Mouse (Mus musculus): Measurements from ENCODE around the gene Eif2a. TPM values are rescaled to one million over a fixed set of nuclear protein-coding genes. Genes with fewer than 3 reads are reported as not detected.
A peak's percentile ranks its signal among the peaks of the same experiment; 100 is the strongest.

The Eif2a gene
- polyA plus RNA-seq, 1 experiment from 2014 or later = 35.5 TPM

- H3K4me2 ChIP-seq = peak overlapping the region; percentile 87; the same call in 1 of the 2 replicates
- H3K4me1 ChIP-seq (replicated peaks) = peaks cover 47% of the 10 kb centered on the region
- ATAC-seq (ENCODE audit: low read depth) (no peak), DNase-seq (no peak)
- H3K9ac ChIP-seq = no peak overlapping the region
- no peaks in the 10 kb centered on the region for H3K27me3 ChIP-seq
- H3K36me3 ChIP-seq = peaks cover 24% of the 10 kb centered on the region
- H3K9me3 ChIP-seq (replicated peaks) = no peaks in the 10 kb centered on the region
- H3K4me3 ChIP-seq (replicated peaks) = no peak overlapping the region
- WGBS (ENCODE audit: insufficient replicate concordance) = 92% methylated on average over 3 of the region's 3 CpGs
- no peak overlapping the region for H3K27ac ChIP-seq
These were observed 2.2 kb upstream of the Eif2a start for GRCm38 (mm10) chr3:58523386-58523785.

- H3K27ac ChIP-seq = no peak overlapping the region
- H3K4me1 ChIP-seq (replicated peaks) = peaks cover 39% of the 10 kb centered on the region
- no peaks in the 10 kb centered on the region for H3K9me3 ChIP-seq (replicated peaks)
- ATAC-seq (ENCODE audit: low read depth) (no peak), DNase-seq (no peak)
- 59% methylated on average over 4 of the region's 4 CpGs for WGBS (ENCODE audit: insufficient replicate concordance)
- peak overlapping the region; percentile 97 for H3K4me3 ChIP-seq (replicated peaks)
- peaks cover 24% of the 10 kb centered on the region for H3K36me3 ChIP-seq
- peak overlapping the region; percentile 98 for H3K9ac ChIP-seq
- peak overlapping the region; percentile 87 for H3K4me2 ChIP-seq
- H3K27me3 ChIP-seq = no peaks in the 10 kb centered on the region
These were observed 1.4 kb upstream of the Eif2a start for GRCm38 (mm10) chr3:58524246-58524645.

DNA sequence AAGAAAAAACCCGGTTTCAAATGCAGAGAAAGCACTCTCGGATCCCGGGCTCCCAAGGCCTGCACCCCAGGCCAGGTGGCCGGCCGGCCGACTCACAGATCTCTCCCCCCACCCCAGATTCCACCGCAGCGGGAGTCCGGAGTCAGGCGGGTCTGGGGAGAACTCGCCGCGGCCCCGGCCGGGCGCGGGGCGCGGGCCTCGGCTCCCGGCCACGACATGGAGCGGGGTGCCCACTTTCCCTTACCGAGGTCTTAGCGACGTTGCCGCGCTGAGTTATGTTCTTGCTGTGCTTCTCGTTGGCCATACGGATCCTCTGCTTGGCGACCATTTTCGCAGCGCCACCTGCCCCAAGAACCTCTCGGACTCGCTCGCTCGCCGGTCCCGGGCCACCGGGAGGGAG, 455 bp upstream of the Eif2a start:
- DNase-seq (no peak), ATAC-seq (ENCODE audit: low read depth) (peak; percentile 39)
- Histone ChIP-seq H3K36me3 (peaks cover 24% of the 10 kb centered on the region), H3K4me3 (replicated peaks) (peak overlapping the region; percentile 97), H3K27me3 (no peaks in the 10 kb centered on the region), H3K27ac (peak overlapping the region; percentile 92), H3K4me2 (peak overlapping the region; percentile 87), H3K9ac (peak overlapping the region; percentile 98), H3K4me1 (replicated peaks) (peaks cover 36% of the 10 kb centered on the region), H3K9me3 (replicated peaks) (no peaks in the 10 kb centered on the region)
- WGBS (ENCODE audit: insufficient replicate concordance) = 0% methylated on average over 40 of the region's 40 CpGs

- Histone ChIP-seq H3K4me3 (replicated peaks) (peak overlapping the region; percentile 97), H3K4me2 (peak overlapping the region; percentile 80), H3K36me3 (peaks cover 25% of the 10 kb centered on the region), H3K27ac (peak overlapping the region; percentile 92), H3K27me3 (no peaks in the 10 kb centered on the region), H3K9ac (peak overlapping the region; percentile 67), H3K9me3 (replicated peaks) (no peaks in the 10 kb centered on the region), H3K4me1 (replicated peaks) (peaks cover 29% of the 10 kb centered on the region)
- DNase-seq (peak; percentile 13), ATAC-seq (ENCODE audit: low read depth) (no peak)
- WGBS (ENCODE audit: insufficient replicate concordance) = 4% methylated on average over 4 of the region's 4 CpGs
These were observed 752 bp downstream of the Eif2a start for GRCm38 (mm10) chr3:58526408-58526737.

GRCm38 (mm10) chr3:58536573-58536972, 11.0 kb downstream of the Eif2a start:
- Histone ChIP-seq H3K4me3 (replicated peaks) (no peak overlapping the region), H3K27ac (no peak overlapping the region), H3K9me3 (replicated peaks) (no peaks in the 10 kb centered on the region), H3K4me1 (replicated peaks) (no peaks in the 10 kb centered on the region), H3K9ac (no peak overlapping the region), H3K36me3 (peaks cover 61% of the 10 kb centered on the region), H3K27me3 (no peaks in the 10 kb centered on the region), H3K4me2 (no peak overlapping the region)
- WGBS (ENCODE audit: insufficient replicate concordance) = 80% methylated on average over 3 of the region's 3 CpGs
- DNase-seq (no peak), ATAC-seq (ENCODE audit: low read depth) (no peak)

DNA sequence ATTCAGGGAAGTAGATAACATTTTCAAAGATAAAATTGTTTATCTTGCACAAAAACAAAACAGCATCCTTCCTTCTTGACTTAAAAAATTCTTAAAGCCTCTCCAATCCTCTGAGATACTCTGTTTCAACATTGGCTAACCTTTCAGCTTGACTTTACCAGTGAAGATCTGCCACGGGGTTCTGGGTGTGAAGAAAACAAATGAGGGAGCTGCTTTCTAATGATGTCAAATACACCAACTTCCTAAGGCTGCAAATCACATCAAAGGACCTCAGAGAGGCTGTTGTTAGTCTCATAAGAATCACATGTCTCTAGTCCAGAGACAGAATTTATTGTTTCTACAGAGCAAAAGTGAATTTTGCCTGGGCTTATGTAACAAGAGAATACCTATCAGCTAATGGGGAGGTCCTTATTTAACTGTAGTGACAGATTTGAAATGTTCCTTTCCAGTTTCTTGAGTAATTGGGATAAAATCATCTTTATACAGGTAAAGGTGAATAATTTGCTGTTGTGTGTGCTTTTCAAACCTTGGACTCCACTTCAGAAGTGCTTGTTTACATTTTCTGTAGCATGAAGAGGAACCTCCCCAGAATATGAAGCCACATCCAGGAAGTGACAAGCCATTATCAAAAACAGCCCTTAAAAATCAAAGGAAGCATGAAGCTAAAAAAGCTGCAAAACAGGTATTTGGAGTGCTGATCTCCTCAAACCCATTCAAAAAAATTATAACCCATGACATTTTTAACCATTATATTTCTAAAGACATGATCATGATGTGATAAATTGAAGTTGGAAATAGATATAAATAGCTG, 26.6 kb downstream of the Eif2a start:
- 60% methylated on average over 1 of the region's 1 CpGs for WGBS (ENCODE audit: insufficient replicate concordance)
- ATAC-seq (ENCODE audit: low read depth) (no peak), DNase-seq (no peak)
- peaks cover 83% of the 10 kb centered on the region for H3K36me3 ChIP-seq
- no peak overlapping the region for H3K4me2 ChIP-seq
- no peak overlapping the region for H3K27ac ChIP-seq
- H3K4me3 ChIP-seq (replicated peaks) = no peak overlapping the region
- H3K9me3 ChIP-seq (replicated peaks) = no peaks in the 10 kb centered on the region
- no peak overlapping the region for H3K9ac ChIP-seq
- H3K4me1 ChIP-seq (replicated peaks) = no peaks in the 10 kb centered on the region
- no peaks in the 10 kb centered on the region for H3K27me3 ChIP-seq

- no peak overlapping the region for H3K9ac ChIP-seq
- no peaks in the 10 kb centered on the region for H3K27me3 ChIP-seq
- H3K4me2 ChIP-seq = no peak overlapping the region
- H3K4me1 ChIP-seq (replicated peaks) = no peaks in the 10 kb centered on the region
- H3K4me3 ChIP-seq (replicated peaks) = no peak overlapping the region
- ATAC-seq (ENCODE audit: low read depth) (no peak), DNase-seq (no peak)
- H3K27ac ChIP-seq = no peak overlapping the region
- WGBS (ENCODE audit: insufficient replicate concordance) = 64% methylated on average over 7 of the region's 7 CpGs
- H3K9me3 ChIP-seq (replicated peaks) = no peaks in the 10 kb centered on the region
- H3K36me3 ChIP-seq = peaks cover 61% of the 10 kb centered on the region
These were observed 31.0 kb downstream of the Eif2a start for GRCm38 (mm10) chr3:58556649-58557048.

GRCm38 (mm10) chr3:58559887-58560286, 34.3 kb downstream of the Eif2a start:
- DNase-seq (no peak), ATAC-seq (ENCODE audit: low read depth) (no peak)
- Histone ChIP-seq H3K4me2 (no peak overlapping the region), H3K9me3 (replicated peaks) (0 out of 2 replicates have a peak, but pooled peaks cover 2% of the 10 kb centered on the region), H3K27me3 (no peaks in the 10 kb centered on the region), H3K36me3 (peaks cover 33% of the 10 kb centered on the region), H3K4me1 (replicated peaks) (no peaks in the 10 kb centered on the region), H3K4me3 (replicated peaks) (no peak overlapping the region), H3K9ac (no peak overlapping the region), H3K27ac (no peak overlapping the region)
- WGBS (ENCODE audit: insufficient replicate concordance) = 46% methylated on average over 2 of the region's 2 CpGs

- Histone ChIP-seq H3K9me3 (replicated peaks) (0 out of 2 replicates have a peak, but pooled peaks cover 2% of the 10 kb centered on the region), H3K36me3 (peaks cover 18% of the 10 kb centered on the region), H3K4me3 (replicated peaks) (no peak overlapping the region), H3K4me1 (replicated peaks) (no peaks in the 10 kb centered on the region), H3K27me3 (no peaks in the 10 kb centered on the region), H3K9ac (no peak overlapping the region), H3K4me2 (no peak overlapping the region), H3K27ac (no peak overlapping the region)
- no peak for DNase-seq
- no peak for ATAC-seq (ENCODE audit: low read depth)
- 63% methylated on average over 2 of the region's 2 CpGs for WGBS (ENCODE audit: insufficient replicate concordance)
These were observed 35.8 kb downstream of the Eif2a start for GRCm38 (mm10) chr3:58561437-58561836.

DNA sequence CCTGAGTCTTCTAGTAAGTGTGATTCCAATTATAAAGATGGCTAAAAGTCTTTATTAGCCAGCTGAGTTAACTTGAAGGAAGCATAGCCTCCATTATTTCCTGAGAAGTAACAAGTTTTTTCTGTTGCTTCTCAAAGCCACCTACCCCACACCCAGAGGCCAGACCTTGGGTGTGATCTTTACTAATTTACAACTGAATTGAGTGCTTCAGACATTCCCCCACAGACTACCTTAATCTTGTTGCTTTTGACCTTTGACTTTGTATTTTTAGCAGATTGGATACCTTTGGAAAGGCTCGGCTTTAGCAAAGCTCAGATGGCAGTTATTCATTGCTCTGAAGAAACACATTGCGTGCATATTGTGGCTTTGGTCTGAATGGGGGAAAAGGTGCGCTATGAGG, 45.2 kb downstream of the Eif2a start:
- H3K27ac ChIP-seq = no peak overlapping the region
- no peak for DNase-seq
- ATAC-seq (ENCODE audit: low read depth) = no peak
- H3K27me3 ChIP-seq = no peaks in the 10 kb centered on the region
- no peaks in the 10 kb centered on the region for H3K9me3 ChIP-seq (replicated peaks)
- H3K4me2 ChIP-seq = no peak overlapping the region
- H3K4me1 ChIP-seq (replicated peaks) = peaks cover 3% of the 10 kb centered on the region
- no peaks in the 10 kb centered on the region for H3K36me3 ChIP-seq
- H3K4me3 ChIP-seq (replicated peaks) = no peak overlapping the region
- WGBS (ENCODE audit: insufficient replicate concordance) = 77% methylated on average over 3 of the region's 3 CpGs
- H3K9ac ChIP-seq = no peak overlapping the region

- H3K27ac ChIP-seq = peak within 1 kb of the TSS; percentile 97
- no peaks in the 10 kb centered on the region for H3K9me3 ChIP-seq (replicated peaks)
- ATAC-seq (ENCODE audit: low read depth) (peak; percentile 90), DNase-seq (peak; percentile 94)
- peak within 1 kb of the TSS; percentile 99 for H3K9ac ChIP-seq
- H3K4me2 ChIP-seq = peak within 1 kb of the TSS; percentile 60
- peaks cover 33% of the 10 kb centered on the region for H3K4me1 ChIP-seq (replicated peaks)
- peak within 1 kb of the TSS; percentile 94 for H3K4me3 ChIP-seq (replicated peaks)
- H3K27me3 ChIP-seq = no peaks in the 10 kb centered on the region
- H3K36me3 ChIP-seq = peaks cover 17% of the 10 kb centered on the region
- 2% methylated on average over 59 of the region's 59 CpGs for WGBS (ENCODE audit: insufficient replicate concordance)
These were observed 50.8 kb downstream of the Eif2a start, which contains the start of gene Selenot for GRCm38 (mm10) chr3:58576137-58577066. TSS of gene Selenot (plus strand) at chr3:58576636.

Data from liver, embryonic 13.5 days (tissue).